Mouse (Mus musculus) forebrain, postnatal 0 days (tissue): ENCODE measurements around the gene Iqschfp. TPM values are rescaled to one million over a fixed set of nuclear protein-coding genes. Genes with fewer than 3 reads are reported as not detected.

Experiments
- ATAC-seq: fragments of 200-750 bp; cut with Nextera tagmentation; 2 replicates; pipeline ENCODE4 v1.8.0; 2017; ENCODE audit warnings: mild to moderate bottlenecking, moderate library complexity
- DNase-seq: peaks from one replicate; pipeline ENCODE4 v3.0.0-alpha.2; 2015
- H3K27ac ChIP-seq: fragments of 300-500 bp; sonication (generic); 2 replicates; pipeline ENCODE4 v1.5.1; 2014; ENCODE audit warnings: low read depth, mild to moderate bottlenecking, antibody characterized with exemption, low read length, moderate library complexity, mixed read lengths
- H3K27me3 ChIP-seq: fragments of 300-500 bp; sonication (generic); 2 replicates; pipeline ENCODE4 v1.6.1; 2014; ENCODE audit warnings: mild to moderate bottlenecking, low read length, mixed read lengths; ENCODE audit not compliant: insufficient read depth
- H3K36me3 ChIP-seq: fragments of 300-500 bp; sonication (generic); 2 replicates; pipeline ENCODE4 v1.6.1; 2014; ENCODE audit warnings: mild to moderate bottlenecking, moderate library complexity; ENCODE audit not compliant: insufficient read depth
- H3K4me1 ChIP-seq: fragments of 300-500 bp; sonication (generic); 2 replicates; pipeline ENCODE4 v1.6.1; 2014; ENCODE audit warnings: antibody characterized with exemption; ENCODE audit not compliant: insufficient read depth
- H3K4me2 ChIP-seq: fragments of 300-500 bp; sonication (generic); 2 replicates; pipeline ENCODE4 v1.6.1; 2014; ENCODE audit warnings: low read depth, mild to moderate bottlenecking, moderate library complexity
- H3K4me3 ChIP-seq: fragments of 300-500 bp; sonication (generic); 2 replicates; pipeline ENCODE4 v1.5.1; 2014; ENCODE audit warnings: low read depth, low read length, mixed read lengths
- H3K9ac ChIP-seq: fragments of 300-500 bp; sonication (generic); 2 replicates; pipeline ENCODE4 v1.6.1; 2014; ENCODE audit warnings: mild to moderate bottlenecking
- H3K9me3 ChIP-seq: fragments of 300-500 bp; sonication (generic); 2 replicates; pipeline ENCODE4 v1.6.1; 2016; ENCODE audit warnings: low read length
- CTCF ChIP-seq: sonication (generic); IDR thresholded peaks from 2 replicates; pipeline ENCODE4 v1.5.1; 2016; ENCODE audit warnings: antibody characterized with exemption, control low read depth, low read depth
- WGBS: fragments of 180-500 bp; shearing (Covaris S2); extraction: QIAGEN DNeasy Blood & Tissue Kit; methylation state at CpG from one replicate; pipeline ENCODE4 v1.1.7; 2014; 5-methylcytosine and 5-hydroxymethylcytosine counted together
- polyA plus RNA-seq: library from polyadenylated mRNA; unstranded; fragments of >200 nt; fragmentation: Nextera tagmentation; extraction: Ambion mirVana; gene quantifications from 2 replicates; pipeline ENCODE4 v1.2.1, GENCODE M21; 2015
- total RNA-seq: library from RNA; depleted of rRNA; stranded (reverse); fragments of >200 nt; gene quantifications from 2 replicates; pipeline ENCODE4 v1.2.3, GENCODE M21; 2014

Gene Iqschfp
- total and polyA plus RNA-seq, 2 experiments from 2014 or later = 6.6 to 8.8 TPM

DNA sequence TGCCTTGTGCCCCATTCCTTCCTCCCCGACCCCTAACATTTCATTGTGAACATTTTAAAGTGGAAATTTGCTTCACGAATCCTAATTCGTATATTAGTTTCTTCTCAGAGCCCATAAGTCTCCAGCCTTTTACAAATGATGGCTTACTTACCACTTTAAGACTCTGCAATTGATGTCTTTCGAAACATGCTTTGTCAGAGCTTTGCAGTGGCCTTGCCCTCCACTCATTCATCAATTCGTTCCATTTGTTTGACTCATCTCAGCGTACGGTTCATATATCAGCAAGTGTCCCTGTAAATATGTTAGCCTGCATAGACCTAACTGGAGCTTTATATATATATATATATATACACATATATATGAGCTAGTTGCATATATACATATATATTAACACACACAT is 675.5 kb downstream of the Iqschfp start:
- Histone ChIP-seq H3K36me3 (no peaks in the 10 kb centered on the region), H3K27me3 (no peaks in the 10 kb centered on the region), H3K4me3 (no peak overlapping the region), H3K9me3 (no peaks in the 10 kb centered on the region), H3K4me1 (no peaks in the 10 kb centered on the region; the same call in 1 of the 2 replicates), H3K27ac (no peak overlapping the region), H3K9ac (no peak overlapping the region), H3K4me2 (no peak overlapping the region)
- DNase-seq = no peak
- TF ChIP-seq CTCF = no peak
- WGBS = 87% methylated on average over 7 of the region's 7 CpGs
- ATAC-seq = no peak

DNA sequence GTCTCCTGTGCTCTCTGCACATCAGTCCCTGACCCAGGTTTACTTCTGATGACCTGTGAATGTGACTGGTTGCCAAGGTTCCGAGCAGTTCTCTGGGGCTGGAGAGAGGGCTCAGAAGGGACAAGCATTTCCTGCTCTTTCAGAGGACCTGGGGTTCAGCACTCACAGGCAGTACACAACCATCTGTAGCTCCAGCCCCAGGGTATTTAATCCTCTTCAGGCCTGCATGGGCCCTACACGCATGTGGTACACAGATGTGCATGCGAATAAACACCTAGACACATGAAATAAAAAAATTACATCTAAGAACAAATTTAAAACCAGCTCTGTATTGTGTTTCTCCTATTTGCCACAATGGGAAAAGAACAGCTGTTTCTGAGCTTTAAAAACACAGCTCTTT is 676.1 kb downstream of the Iqschfp start:
- Histone ChIP-seq H3K4me1 (no peaks in the 10 kb centered on the region; the same call in 1 of the 2 replicates), H3K27ac (no peak overlapping the region), H3K36me3 (no peaks in the 10 kb centered on the region), H3K9ac (no peak overlapping the region), H3K4me3 (no peak overlapping the region), H3K27me3 (no peaks in the 10 kb centered on the region), H3K9me3 (no peaks in the 10 kb centered on the region), H3K4me2 (no peak overlapping the region)
- TF ChIP-seq CTCF = no peak
- DNase-seq (no peak), ATAC-seq (no peak)
- 79% methylated on average over 3 of the region's 3 CpGs for WGBS

DNA sequence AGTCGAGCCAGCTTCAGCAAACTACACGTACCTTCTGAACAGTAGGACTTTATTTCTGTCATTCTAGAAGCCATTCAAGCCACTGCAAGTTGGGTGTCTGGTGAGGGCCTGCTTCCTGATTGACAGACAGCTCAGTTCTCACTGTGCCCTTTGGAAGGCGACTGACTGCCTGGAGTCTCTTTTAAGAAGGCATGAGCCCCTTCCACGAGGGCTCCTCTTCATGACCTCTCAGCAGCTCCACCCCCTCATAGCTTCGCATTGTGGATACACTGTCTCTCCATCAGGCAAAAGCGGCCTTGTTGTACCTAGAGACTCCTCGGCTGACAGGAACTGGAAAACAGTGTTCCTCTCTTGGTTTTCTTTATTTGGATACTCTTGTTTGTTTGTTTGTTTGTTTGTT is 676.7 kb downstream of the Iqschfp start:
- H3K4me3 ChIP-seq = no peak overlapping the region
- no peak overlapping the region for H3K9ac ChIP-seq
- no peak overlapping the region for H3K27ac ChIP-seq
- no peak for DNase-seq
- H3K4me2 ChIP-seq = no peak overlapping the region
- no peaks in the 10 kb centered on the region for H3K27me3 ChIP-seq
- WGBS = 61% methylated on average over 7 of the region's 7 CpGs
- no peaks in the 10 kb centered on the region for H3K9me3 ChIP-seq
- no peak for ATAC-seq
- no peak for TF ChIP-seq CTCF
- no peaks in the 10 kb centered on the region for H3K36me3 ChIP-seq
- H3K4me1 ChIP-seq = no peaks in the 10 kb centered on the region

DNA sequence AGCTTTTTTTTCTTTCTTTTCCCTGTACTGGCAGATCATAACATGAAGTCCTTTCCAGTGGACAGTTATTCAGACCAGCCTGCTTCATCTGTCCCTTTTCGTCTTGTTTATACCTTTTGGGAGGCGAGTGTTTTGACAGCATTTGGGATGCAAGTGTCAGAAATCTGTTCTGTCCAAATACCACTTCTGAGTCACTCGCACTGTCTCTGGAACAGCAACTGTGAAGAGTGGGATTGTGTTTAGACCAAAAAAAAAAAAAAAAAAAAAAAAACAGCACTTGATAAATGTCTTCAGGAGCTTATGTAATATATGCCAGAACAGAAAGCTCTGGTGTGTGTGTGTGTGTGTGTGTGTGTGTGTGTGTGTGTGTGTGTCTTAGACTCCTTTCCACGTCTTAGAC is 678.3 kb downstream of the Iqschfp start:
- Histone ChIP-seq H3K4me1 (peaks cover 9% of the 10 kb centered on the region; the same call in 1 of the 2 replicates), H3K4me2 (no peak overlapping the region), H3K36me3 (no peaks in the 10 kb centered on the region), H3K27ac (no peak overlapping the region), H3K4me3 (no peak overlapping the region), H3K27me3 (no peaks in the 10 kb centered on the region), H3K9me3 (no peaks in the 10 kb centered on the region), H3K9ac (no peak overlapping the region)
- WGBS = 69% methylated on average over 4 of the region's 4 CpGs
- no peak for DNase-seq
- no peak for TF ChIP-seq CTCF
- ATAC-seq = no peak

DNA sequence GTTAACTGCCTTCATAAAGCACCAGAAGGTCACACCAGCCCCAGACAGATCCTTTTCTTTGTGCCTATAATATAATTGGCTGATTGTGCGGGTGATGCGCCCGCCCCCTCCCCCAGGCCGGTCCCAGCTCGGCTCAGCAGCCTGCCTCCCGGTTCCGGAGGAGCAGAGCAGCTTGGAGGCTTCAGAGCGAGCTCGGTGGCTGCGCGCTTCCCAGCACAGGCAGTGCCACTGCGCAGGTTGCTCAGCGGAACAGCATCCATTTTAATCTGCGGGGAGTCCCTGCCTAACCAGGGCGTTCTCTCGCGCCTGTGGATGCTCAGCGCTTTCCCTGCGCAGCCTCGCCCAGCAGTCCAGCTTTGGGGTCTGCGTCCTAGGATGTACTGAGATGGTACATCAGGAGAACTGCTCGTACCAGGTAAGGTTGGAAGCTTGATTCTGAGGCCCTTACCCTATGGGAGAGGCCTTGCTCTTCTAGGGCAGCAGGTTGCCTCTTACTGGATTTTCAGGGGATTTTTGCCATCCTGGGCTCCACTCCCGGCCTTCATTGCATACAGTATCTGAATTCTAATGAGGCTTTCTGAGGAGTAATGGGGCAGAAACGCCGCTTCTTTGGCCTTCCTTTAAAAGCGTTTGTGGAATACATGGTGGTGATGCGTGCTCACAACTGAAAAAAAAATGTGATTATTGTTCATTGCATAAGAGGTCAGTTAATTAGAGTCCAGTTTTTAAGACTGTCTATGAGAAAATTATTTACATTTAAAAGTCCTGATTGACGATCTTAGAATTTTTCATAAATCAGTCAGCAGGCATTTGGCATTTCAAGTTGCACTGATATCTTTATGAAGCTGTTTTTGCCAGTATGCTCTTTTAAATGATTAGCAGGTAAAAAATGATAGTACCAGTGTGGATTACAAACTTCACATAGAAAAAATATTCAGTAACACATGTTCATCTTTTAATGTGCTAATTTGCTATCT is 680.5 kb downstream of the Iqschfp start:
- peaks cover 26% of the 10 kb centered on the region for H3K4me1 ChIP-seq
- TF ChIP-seq CTCF = no peak
- ATAC-seq (peak; percentile 98), DNase-seq (peak; percentile 92)
- peak overlapping the region; percentile 39 for H3K4me3 ChIP-seq
- H3K4me2 ChIP-seq = peak overlapping the region; percentile 58
- no peaks in the 10 kb centered on the region for H3K36me3 ChIP-seq
- H3K9ac ChIP-seq = peak overlapping the region; percentile 61
- H3K27ac ChIP-seq = peak overlapping the region; percentile 85
- no peaks in the 10 kb centered on the region for H3K27me3 ChIP-seq
- no peaks in the 10 kb centered on the region for H3K9me3 ChIP-seq
- whole genome bisulfite sequencing = 2% methylated on average over 28 of the region's 28 CpGs

DNA sequence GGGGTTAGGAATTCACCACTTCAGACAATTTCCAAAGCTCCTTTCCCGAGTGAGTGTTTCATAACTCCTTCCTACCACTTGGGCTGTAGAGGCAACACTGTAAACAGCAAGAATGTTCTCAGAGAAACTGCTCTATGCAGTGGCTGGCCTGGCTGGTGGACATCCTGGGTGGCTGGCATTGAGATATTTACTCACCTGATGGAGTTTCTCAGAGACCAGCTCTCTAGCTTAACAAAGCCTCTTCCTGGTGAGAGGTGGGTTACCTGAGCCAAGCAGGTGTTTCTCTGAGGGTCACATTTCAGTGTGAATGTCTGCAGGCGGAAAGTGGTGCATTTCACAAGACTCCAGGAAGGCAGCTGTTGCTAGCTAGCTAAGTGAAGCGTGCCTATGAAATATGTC is 681.2 kb downstream of the Iqschfp start:
- peak overlapping the region; percentile 85 for H3K27ac ChIP-seq
- peak; percentile 18; the same call in 1 of the 2 replicates for TF ChIP-seq CTCF

DNA sequence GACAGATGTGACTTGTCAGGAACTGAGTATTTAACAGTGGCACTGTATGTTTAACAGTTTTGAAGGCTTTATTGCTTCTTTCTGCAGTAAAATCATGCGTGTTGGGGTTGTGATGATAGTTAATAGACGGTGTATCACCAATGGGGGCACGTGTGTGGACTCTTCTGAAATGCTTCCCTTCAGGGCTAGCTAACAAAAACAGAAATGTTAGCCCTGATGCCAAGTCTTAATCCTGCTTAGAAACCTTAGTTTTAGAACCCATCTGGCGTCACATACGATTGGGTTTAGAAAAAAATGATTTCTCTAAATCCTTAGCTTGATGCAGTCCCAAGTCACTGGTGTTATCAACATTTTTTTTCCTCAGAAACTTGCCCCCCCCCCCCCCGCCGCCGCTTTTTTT is 682.1 kb downstream of the Iqschfp start:
- peak overlapping the region; percentile 85 for H3K27ac ChIP-seq
- peak overlapping the region; percentile 39 for H3K4me3 ChIP-seq
- H3K36me3 ChIP-seq = no peaks in the 10 kb centered on the region
- H3K4me2 ChIP-seq = peak overlapping the region; percentile 58
- peak overlapping the region; percentile 61 for H3K9ac ChIP-seq
- no peaks in the 10 kb centered on the region for H3K27me3 ChIP-seq
- ATAC-seq (no peak), DNase-seq (peak; percentile 44)
- H3K4me1 ChIP-seq = peaks cover 29% of the 10 kb centered on the region
- no peak for TF ChIP-seq CTCF
- H3K9me3 ChIP-seq = no peaks in the 10 kb centered on the region
- WGBS = 15% methylated on average over 7 of the region's 8 CpGs

More for the DNA sequence above, 681.2 kb downstream of the Iqschfp start:
- Histone ChIP-seq H3K9me3 (no peaks in the 10 kb centered on the region), H3K36me3 (no peaks in the 10 kb centered on the region), H3K9ac (peak overlapping the region; percentile 61), H3K4me1 (peaks cover 26% of the 10 kb centered on the region), H3K27me3 (no peaks in the 10 kb centered on the region), H3K4me3 (peak overlapping the region; percentile 39), H3K4me2 (peak overlapping the region; percentile 58)
- ATAC-seq (no peak), DNase-seq (peak; percentile 64)
- 20% methylated on average over 3 of the region's 3 CpGs for WGBS
